In genomic region chr8:70282603-70283135, GRCm38 (mm10) we compare ENCODE assay signal across 8 mouse cellular contexts. TPM values are rescaled to one million over a fixed set of nuclear protein-coding genes. Genes with fewer than 3 reads are reported as not detected.
DNase-seq lines count a peak whose midpoint lies in the region; ATAC-seq and TF ChIP-seq lines count a peak whose summit lies in the region.

TSS of gene Homer3 (plus strand) at chr8:70282827.

- WGBS in forebrain, embryonic 15.5 days = under 1% methylated on average over 36 of the region's 36 CpGs
- WGBS in lung, adult 2 months = 2% methylated on average over 35 of the region's 36 CpGs

- peaks cover 2% of the 10 kb centered on the region for H3K4me1 ChIP-seq in ES-Bruce4 (ENCODE audit: control insufficient read depth, insufficient read depth, low read length)
- H3K4me1 ChIP-seq in forebrain, embryonic 15.5 days = peaks cover 16% of the 10 kb centered on the region
- peaks cover 8% of the 10 kb centered on the region for H3K4me1 ChIP-seq in lung, adult 2 months (ENCODE audit: control insufficient read depth, insufficient read depth, low read length)

- peak; percentile 33; the same call in 1 of the 2 replicates for TF ChIP-seq EP300 in ES-Bruce4 (IDR thresholded peaks at IDR 0.05; ENCODE audit: insufficient read depth, low read depth, low read length)

- no peaks in the 10 kb centered on the region for H3K27me3 ChIP-seq in ES-Bruce4 (ENCODE audit: control insufficient read depth, insufficient read depth, low read length, poor library complexity, severe bottlenecking)
- no peaks in the 10 kb centered on the region for H3K27me3 ChIP-seq in forebrain, embryonic 15.5 days

- DNase-seq in cerebellum, adult 11 months = peak; percentile 44
- peak; percentile 91 for DNase-seq in heart, postnatal 25 days (ENCODE audit: low spot score)
- peak; percentile 67 to 82 for DNase-seq in layer of hippocampus, adult 18-20 months (ENCODE audit: low spot score in 2 of 2)
- peak; percentile 88 for DNase-seq in lung, adult 2 months
- DNase-seq in thymus, adult 18-20 months = peak; percentile 85 to 91

- peak within 1 kb of the TSS; percentile 98 for H3K9ac ChIP-seq in ES-Bruce4 (ENCODE audit: low read depth, poor library complexity, severe bottlenecking)
- peak within 1 kb of the TSS; percentile 92 for H3K9ac ChIP-seq in forebrain, embryonic 15.5 days (replicated peaks)

- peak; percentile 62 for TF ChIP-seq CTCF in ES-Bruce4 (IDR thresholded peaks at IDR 0.05; ENCODE audit: low read depth, low read length)
- peak; percentile 11; the same call in 1 of the 2 replicates for TF ChIP-seq CTCF in lung, adult 2 months (IDR thresholded peaks at IDR 0.05; ENCODE audit: insufficient read depth, low read length)

- ATAC-seq in forebrain, embryonic 15.5 days (replicated peaks) = peak; percentile 85
- ATAC-seq in neutrophil, adult 5-6 weeks (ENCODE audit: extremely low read depth, insufficient number of reproducible peaks, low FRiP score, poor library complexity, severe bottlenecking) = peak; percentile 93

- H3K9me3 ChIP-seq in ES-Bruce4 (replicated peaks; ENCODE audit: control insufficient read depth, insufficient read depth, low read length, poor library complexity, severe bottlenecking) = peaks cover 6% of the 10 kb centered on the region; the same call in 1 of the 2 replicates
- H3K9me3 ChIP-seq in forebrain, embryonic 15.5 days = no peaks in the 10 kb centered on the region

- peak within 1 kb of the TSS; percentile 68 for H3K4me3 ChIP-seq in ES-Bruce4 (ENCODE audit: low read depth, low read length)
- peak within 1 kb of the TSS; percentile 70 for H3K4me3 ChIP-seq in forebrain, embryonic 15.5 days
- peak within 1 kb of the TSS; percentile 97 for H3K4me3 ChIP-seq in lung, adult 2 months (replicated peaks; ENCODE audit: extremely low read depth, low read depth, low read length)

- TF ChIP-seq POLR2A in ES-Bruce4 (IDR thresholded peaks at IDR 0.05; ENCODE audit: insufficient read depth, low read length) = peak; percentile 74
- peak; percentile 56; the same call in 1 of the 2 replicates for TF ChIP-seq POLR2A in lung, adult 2 months (IDR thresholded peaks at IDR 0.05; ENCODE audit: borderline replicate concordance, extremely low read depth, low read depth, low read length)

- H3K36me3 ChIP-seq in ES-Bruce4 (ENCODE audit: control insufficient read depth, insufficient read depth, low read length, poor library complexity, severe bottlenecking) = peaks cover 22% of the 10 kb centered on the region
- H3K36me3 ChIP-seq in forebrain, embryonic 15.5 days = peaks cover 18% of the 10 kb centered on the region

- H3K4me2 ChIP-seq in forebrain, embryonic 15.5 days (replicated peaks) = peak within 1 kb of the TSS; percentile 89

- intact Hi-C loops in heart, postnatal 25 days (cut with DNase I) = loop anchor here (1.0 kb wide), 1 partner anchor 48 kb away; the partner anchor contains the start of genes Armc6 and Sugp2

- H3K27ac ChIP-seq in ES-Bruce4 (ENCODE audit: insufficient read depth, low read length) = peak within 1 kb of the TSS; percentile 29
- peak within 1 kb of the TSS; percentile 56 for H3K27ac ChIP-seq in forebrain, embryonic 15.5 days (replicated peaks)

RNA-seq across cellular contexts. Expression of gene Homer3, which starts in this region (rescaled TPM):
- 37.9 and 40.0 TPM in 2 replicates for polyA plus RNA-seq in ES-Bruce4 (2011; ENCODE audit: insufficient read depth, insufficient read length, low read depth, missing spikeins)
- 52.5 and 55.7 TPM in 2 replicates for polyA plus RNA-seq in forebrain, embryonic 15.5 days (2015; fragmentation: Nextera tagmentation; extraction: Ambion mirVana)
- total RNA-seq in heart, postnatal 25 days (2021) = 10 to 100 TPM; 12.0 to 12.3 TPM
- total RNA-seq in layer of hippocampus, adult 18-20 months (2021) = 10 to 100 TPM; 71.9 to 76.0 TPM
- 75.0 and 111 TPM in 2 replicates for polyA plus RNA-seq in lung, adult 2 months (2012; rRNA removed)
- 4.4 and 6.3 TPM in 2 replicates for total RNA-seq in neutrophil, adult 5-6 weeks (2017)

Comparison
In these comparisons a context has a peak if more than half of its experiments do, and no peak if none do; other contexts are left out.
1. Peak in every context shown above with its lines: DNase-seq, ATAC-seq, H3K4me3 ChIP-seq and H3K27ac ChIP-seq.
2. RNA of gene Homer3 (total RNA-seq): 71.9 to 76.0 TPM in layer of hippocampus, adult 18-20 months; 12.0 to 12.3 TPM in heart, postnatal 25 days and 4.4 to 6.3 TPM in neutrophil, adult 5-6 weeks; every median in the first group is over 4 times any median in the second.